Mouse (Mus musculus): ENCODE data around the gene Pcdh7. TPM values are rescaled to one million over a fixed set of nuclear protein-coding genes. Genes with fewer than 3 reads are reported as not detected.

The Pcdh7 gene
- total and polyA plus RNA-seq, 3 experiments, result not detected

DNA sequence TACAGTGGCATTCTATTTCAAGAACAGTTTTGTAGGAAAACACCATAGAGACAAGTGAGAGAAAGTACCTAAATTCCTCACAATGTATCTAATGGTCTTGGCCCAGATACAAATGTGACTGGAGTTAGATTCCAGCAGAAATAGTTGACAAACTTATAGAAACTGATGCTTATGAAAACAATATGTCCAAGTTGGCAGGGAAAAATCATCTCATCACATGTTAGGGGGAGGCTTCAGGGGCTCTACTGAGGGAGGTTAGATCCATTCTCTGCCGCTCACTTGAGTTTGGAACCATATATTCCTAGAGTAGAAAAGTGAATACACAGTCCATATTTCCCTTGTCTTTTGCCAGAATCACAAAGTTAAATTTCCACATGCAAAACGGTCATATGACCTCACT, 150.1 kb downstream of the Pcdh7 start:
- no peak overlapping the region for H3K9ac ChIP-seq (ENCODE audit: control insufficient read depth, low read depth, low read length, poor library complexity, severe bottlenecking)
- H3K4me1 ChIP-seq (ENCODE audit: control insufficient read depth in 1 of 2, insufficient read depth in 2 of 2, low read length in 2 of 2), result no peaks in the 10 kb centered on the region; a peak in 1 of 4 replicates
- DNase-seq (ENCODE audit: low read depth, low spot score), result no peak
- no peak for TF ChIP-seq RAD21 (IDR thresholded peaks at IDR 0.05; ENCODE audit: low read depth, low read length)
- no peak for TF ChIP-seq ZMIZ1 (IDR thresholded peaks at IDR 0.05; ENCODE audit: low read depth, low read length)
- TF ChIP-seq MAFK (IDR thresholded peaks at IDR 0.05; ENCODE audit: borderline replicate concordance, low read depth, low read length), result no peak
- TF ChIP-seq USF1 (IDR thresholded peaks at IDR 0.05; ENCODE audit: low read depth, low read length), result no peak
- TF ChIP-seq UBTF (IDR thresholded peaks at IDR 0.05; ENCODE audit: borderline replicate concordance, insufficient read depth, low read depth, low read length), result no peak
- no peak for TF ChIP-seq MEF2A (IDR thresholded peaks at IDR 0.05; ENCODE audit: extremely low read depth, insufficient replicate concordance, low read depth, low read length, poor library complexity, severe bottlenecking)
- no peaks in the 10 kb centered on the region for H3K36me3 ChIP-seq (ENCODE audit: control insufficient read depth in 1 of 2, insufficient read depth in 2 of 2, low read length in 2 of 2)
- H3K9me3 ChIP-seq (replicated peaks; ENCODE audit: insufficient read depth, low read length), result no peaks in the 10 kb centered on the region
- H3K27me3 ChIP-seq (ENCODE audit: control insufficient read depth in 1 of 2, insufficient read depth in 2 of 2, low read length in 2 of 2), result no peaks in the 10 kb centered on the region
- H3K79me2 ChIP-seq (ENCODE audit: control insufficient read depth, insufficient read depth, low read length, poor library complexity), result no peaks in the 10 kb centered on the region
- H3K27ac ChIP-seq (ENCODE audit: control insufficient read depth, low read depth, low read length), result no peak overlapping the region
- H3K4me3 ChIP-seq (ENCODE audit: control insufficient read depth in 1 of 2, insufficient read depth in 1 of 2, low read depth in 2 of 2, low read length in 2 of 2), result no peak overlapping the region

DNA sequence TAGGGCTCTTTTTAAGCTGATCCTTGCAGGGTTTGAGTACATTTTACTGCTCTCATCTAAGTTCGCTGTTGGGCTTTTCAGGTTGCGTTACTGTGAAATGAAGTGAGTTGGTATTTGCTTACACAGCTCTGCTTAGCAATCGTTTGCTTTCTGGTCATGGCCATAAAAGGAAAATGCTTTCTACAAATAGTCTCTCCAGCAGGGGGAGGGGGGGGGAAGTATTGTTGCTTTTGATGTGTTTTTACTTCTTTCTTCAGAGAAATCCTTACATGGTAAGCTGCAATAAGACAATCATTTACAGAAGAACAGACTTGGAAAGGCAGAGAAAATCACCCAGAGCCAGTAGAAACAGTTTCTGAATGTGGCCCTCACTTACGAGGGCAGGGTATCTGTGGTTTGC, 150.9 kb downstream of the Pcdh7 start:
- H3K9me3 ChIP-seq (replicated peaks; ENCODE audit: insufficient read depth, low read length), result no peaks in the 10 kb centered on the region
- DNase-seq (ENCODE audit: low read depth, low spot score), result no peak
- H3K36me3 ChIP-seq (ENCODE audit: control insufficient read depth in 1 of 2, insufficient read depth in 2 of 2, low read length in 2 of 2), result no peaks in the 10 kb centered on the region
- no peaks in the 10 kb centered on the region for H3K79me2 ChIP-seq (ENCODE audit: control insufficient read depth, insufficient read depth, low read length, poor library complexity)
- H3K27ac ChIP-seq (ENCODE audit: control insufficient read depth, low read depth, low read length), result no peak overlapping the region
- H3K4me3 ChIP-seq (ENCODE audit: control insufficient read depth in 1 of 2, insufficient read depth in 1 of 2, low read depth in 2 of 2, low read length in 2 of 2), result no peak overlapping the region
- no peak overlapping the region for H3K9ac ChIP-seq (ENCODE audit: control insufficient read depth, low read depth, low read length, poor library complexity, severe bottlenecking)
- TF ChIP-seq MAZ (IDR thresholded peaks at IDR 0.05; ENCODE audit: low read depth, low read length), result no peak
- TF ChIP-seq KAT2A (conservative IDR thresholded peaks at IDR 0.05; ENCODE audit: low read depth, low read length), result no peak
- no peak for TF ChIP-seq ELF1 (IDR thresholded peaks at IDR 0.05; ENCODE audit: low read depth, low read length)
- TF ChIP-seq MYB (IDR thresholded peaks at IDR 0.05; ENCODE audit: low read depth, low read length), result no peak
- TF ChIP-seq POLR2AphosphoS5 (IDR thresholded peaks at IDR 0.05; ENCODE audit: borderline replicate concordance, low read depth, low read length), result no peak
- TF ChIP-seq CHD1 (IDR thresholded peaks at IDR 0.05; ENCODE audit: low read depth, low read length), result no peak
- TF ChIP-seq MXI1 (IDR thresholded peaks at IDR 0.05; ENCODE audit: low read depth, low read length), result no peak
- TF ChIP-seq ZMIZ1 (IDR thresholded peaks at IDR 0.05; ENCODE audit: low read depth, low read length), result no peak
- no peak for TF ChIP-seq E2F4 (IDR thresholded peaks at IDR 0.05; ENCODE audit: borderline replicate concordance, low read depth, low read length)
- no peak for TF ChIP-seq TCF12 (IDR thresholded peaks at IDR 0.05; ENCODE audit: low read depth, low read length)
- TF ChIP-seq ZNF384 (IDR thresholded peaks at IDR 0.05; ENCODE audit: low read depth, low read length), result no peak
- no peak for TF ChIP-seq TAL1 (IDR thresholded peaks at IDR 0.05; ENCODE audit: low read length)
- H3K27me3 ChIP-seq (ENCODE audit: control insufficient read depth in 1 of 2, insufficient read depth in 2 of 2, low read length in 2 of 2), result no peaks in the 10 kb centered on the region
- no peaks in the 10 kb centered on the region; a peak in 1 of 4 replicates for H3K4me1 ChIP-seq (ENCODE audit: control insufficient read depth in 1 of 2, insufficient read depth in 2 of 2, low read length in 2 of 2)

All from MEL (cell line).